Mouse (Mus musculus) forebrain, embryonic 11.5 days (tissue): ENCODE measurements at regions not wholly inside any gene's neighbourhood (a gene's known extent, or its start where the extent isn't known, plus 50 kb on each side); places are given as distances from the start of the nearest gene placed in this dataset. TPM values are rescaled to one million over a fixed set of nuclear protein-coding genes. Genes with fewer than 3 reads are reported as not detected.

ENCODE experiments used
- microRNA counts: library from miRNA; unstranded; fragments of <30 nt; microRNA quantifications from one replicate; lab custom pipeline; 2015
- microRNA-seq: library from miRNA; unstranded; fragments of <30 nt; microRNA quantifications from one replicate; pipeline ENCODE4, GENCODE M21; 2016; ENCODE audit not compliant: insufficient number of aligned reads

MicroRNAs in the stretch of these regions (microRNA counts, 519-probe panel; counts per million panel counts)
- 4,034 counts per million, percentile 30 among the panel's probes with 10 or more counts for microRNA mmu-miR-129-3p (lab: Ali Mortazavi, UCI)
- 31.2 counts per million for microRNA mmu-miR-129-5p (lab: Ali Mortazavi, UCI)

Small RNA genes lying in the stretch of these regions (microRNA-seq; reads per million reads assigned to microRNA genes)
- gene Mir129-2 = not detected
- gene Mir129b = not detected
